Mouse (Mus musculus) forelimb bud, embryonic 11.5 days (tissue): ENCODE results near the gene Pgbd1.
A peak's percentile ranks its signal among the peaks of the same experiment; 100 is the strongest.
"Not testable (repeated sequence)": the region's sequence is repeated elsewhere in the genome, so short reads cannot be mapped to it uniquely, and the experiment has no call there.

ENCODE experiments used
- DNase-seq: peaks from one replicate; pipeline ENCODE4 v3.0.0-alpha.2; 2012; ENCODE audit warnings: low read depth, low spot score

Gene Pgbd1

GRCm38 (mm10) chr13:21440503-21441206, at the start of gene Pgbd1:
TSS of gene Pgbd1 (minus strand) at chr13:21441058.
- DNase-seq: peak; percentile 72

GRCm38 (mm10) chr13:21486881-21487280, 46.0 kb upstream of the Pgbd1 start:
- DNase-seq: no peak

- DNase-seq: peak; percentile 38
Measured at GRCm38 (mm10) chr13:21478759-21479670, 38.2 kb upstream of the Pgbd1 start, which contains the start of the genes Zkscan4 and Gm10065. TSS of gene Zkscan4 (plus strand) at chr13:21478907. TSS of gene Gm10065 (minus strand) at chr13:21479441.

GRCm38 (mm10) chr13:21472427-21472826, 31.6 kb upstream of the Pgbd1 start:
- no peak for DNase-seq

- DNase-seq: no peak
Measured at GRCm38 (mm10) chr13:21469097-21469496, 28.2 kb upstream of the Pgbd1 start.

- peak; percentile 81 for DNase-seq
Measured at GRCm38 (mm10) chr13:21468061-21469019, 27.5 kb upstream of the Pgbd1 start, which contains the start of gene Nkapl. TSS of gene Nkapl (minus strand) at chr13:21468509.

- no peak for DNase-seq
Measured at GRCm38 (mm10) chr13:21467336-21467735, 26.5 kb upstream of the Pgbd1 start.

GRCm38 (mm10) chr13:21462516-21462915, 21.7 kb upstream of the Pgbd1 start:
- not testable (repeated sequence) for DNase-seq

GRCm38 (mm10) chr13:21456347-21456746, 15.5 kb upstream of the Pgbd1 start:
- no peak for DNase-seq

GRCm38 (mm10) chr13:21454133-21454532, 13.3 kb upstream of the Pgbd1 start:
- DNase-seq: no peak

GRCm38 (mm10) chr13:21453449-21453848, 12.6 kb upstream of the Pgbd1 start, which contains the start of gene Zscan26:
TSS of gene Zscan26 (minus strand) at chr13:21453730.
- peak; percentile 86 for DNase-seq

- DNase-seq: no peak
Measured at GRCm38 (mm10) chr13:21453042-21453441, 12.2 kb upstream of the Pgbd1 start.

- no peak for DNase-seq
Measured at GRCm38 (mm10) chr13:21447856-21448614, 7.2 kb upstream of the Pgbd1 start.

GRCm38 (mm10) chr13:21446796-21447195, 5.9 kb upstream of the Pgbd1 start:
- no peak for DNase-seq

- DNase-seq: no peak
Measured at GRCm38 (mm10) chr13:21441207-21441572, 332 bp upstream of the Pgbd1 start.

GRCm38 (mm10) chr13:21435476-21435875, 5.4 kb downstream of the Pgbd1 start:
- no peak for DNase-seq

GRCm38 (mm10) chr13:21427631-21428030, 13.2 kb downstream of the Pgbd1 start:
- no peak for DNase-seq

GRCm38 (mm10) chr13:21423301-21423700, 17.6 kb downstream of the Pgbd1 start:
- DNase-seq: no peak

GRCm38 (mm10) chr13:21418865-21419264, 22.0 kb downstream of the Pgbd1 start:
- DNase-seq: no peak

- DNase-seq: no peak
Measured at GRCm38 (mm10) chr13:21417298-21418010, 23.4 kb downstream of the Pgbd1 start.
